Mouse (Mus musculus) retina, embryonic 14.5 days (tissue): ENCODE results near the gene Grsf1.

Experiments used
- DNase-seq: peaks from one replicate; pipeline ENCODE4 v3.0.0-alpha.2; 2015; ENCODE audit warnings: low spot score

Gene Grsf1

DNA sequence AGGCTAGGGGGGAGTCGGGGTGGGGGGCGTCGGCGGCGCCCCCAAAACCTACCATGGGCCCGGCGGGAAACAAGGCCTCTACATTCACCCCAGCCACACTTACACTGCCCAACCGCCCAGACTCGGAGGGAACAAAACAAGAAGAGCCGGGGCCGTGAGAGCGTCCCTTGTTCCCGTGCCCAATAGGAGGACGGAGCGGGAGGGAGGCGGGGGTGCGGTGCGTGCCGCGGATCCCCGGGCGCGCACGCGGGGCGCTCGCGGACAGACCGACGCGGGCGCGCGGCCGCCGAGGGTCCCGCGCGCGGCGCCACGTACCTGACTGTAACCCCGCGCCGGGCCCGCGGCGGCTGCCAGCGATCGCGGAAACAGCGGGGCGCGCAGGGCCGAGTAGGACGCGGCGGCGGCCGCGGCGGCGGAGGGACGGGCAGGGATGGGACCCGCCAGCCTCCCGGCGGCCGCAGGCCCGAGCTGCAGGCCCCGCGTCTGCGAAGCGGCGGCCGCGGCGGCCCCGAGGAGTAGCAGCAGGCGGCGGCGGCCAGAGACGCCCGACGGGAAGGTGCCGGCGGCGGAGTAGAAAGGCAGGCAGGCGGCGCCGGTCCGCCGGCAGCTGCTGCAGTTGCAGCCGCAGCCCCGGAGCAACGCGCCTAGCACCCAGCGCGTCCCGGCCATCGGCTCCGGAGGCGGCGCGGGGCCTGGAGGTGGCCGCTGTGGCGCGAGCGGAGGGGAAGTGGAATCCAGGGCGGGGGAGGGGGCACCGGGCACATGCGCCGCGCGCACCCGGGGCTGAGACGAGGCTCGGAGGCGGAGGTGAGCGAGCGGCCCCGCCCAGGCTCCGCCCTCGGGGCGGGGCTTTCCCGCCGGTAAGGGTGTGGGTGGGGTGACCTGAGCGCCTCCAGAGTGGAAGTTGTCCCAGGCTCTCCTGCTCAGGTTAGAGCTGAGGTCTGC is at the start of gene Grsf1:
TSS of gene Grsf1 (minus strand) at position 729 of the 945 bp plus-strand sequence.
- DNase-seq, result peak; percentile 90

GRCm38 (mm10) chr5:88724030-88724429 is 48.1 kb upstream of the Grsf1 start:
- DNase-seq, result no peak

DNA sequence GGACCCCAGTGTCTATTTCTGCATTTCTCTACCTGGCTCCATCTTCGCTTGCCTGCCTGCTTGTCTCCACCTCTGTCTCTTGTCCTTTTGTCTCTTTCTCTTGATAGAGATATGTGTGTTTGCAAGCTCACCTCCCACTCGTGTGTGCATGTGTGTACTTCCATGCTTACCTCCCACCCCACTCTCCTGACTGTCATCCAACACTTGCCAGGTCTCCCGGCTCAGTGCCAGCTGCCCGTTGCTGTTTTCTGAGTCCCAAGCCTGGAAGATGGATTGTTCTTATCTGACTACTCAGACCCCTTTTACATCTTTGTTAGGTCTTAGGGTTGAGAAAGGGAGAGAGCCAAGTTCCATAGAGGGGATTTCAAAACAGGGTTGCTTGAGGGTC is 46.2 kb upstream of the Grsf1 start:
- no peak for DNase-seq

GRCm38 (mm10) chr5:88721565-88722212 is 45.7 kb upstream of the Grsf1 start:
- peak; percentile 39 for DNase-seq

DNA sequence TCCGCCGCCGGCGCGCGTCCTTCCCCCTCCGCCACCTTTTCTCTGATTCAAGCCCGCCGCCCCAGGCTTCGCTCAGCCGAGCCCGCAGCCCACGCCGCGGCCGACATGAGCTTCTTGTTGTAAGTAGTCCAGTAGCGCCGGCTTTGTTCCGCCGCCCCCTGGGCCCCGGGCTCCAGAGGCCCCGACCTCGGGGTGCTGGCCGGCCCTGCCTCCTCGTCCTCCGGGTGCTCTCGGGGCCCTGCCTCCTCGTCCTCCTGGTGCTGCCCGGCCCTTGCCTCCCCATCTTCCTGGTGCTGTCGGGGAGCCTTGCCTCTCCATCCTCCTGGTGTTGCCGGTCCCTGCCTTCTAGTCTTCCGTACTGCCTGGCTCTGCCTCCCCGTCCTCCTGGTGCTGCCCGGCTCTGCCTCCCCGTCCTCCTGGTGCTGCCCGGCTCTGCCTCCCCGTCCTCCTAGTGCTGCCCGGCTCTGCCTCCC is 45.1 kb upstream of the Grsf1 start:
- no peak for DNase-seq

- DNase-seq, result peak; percentile 96
Observed at GRCm38 (mm10) chr5:88720116-88721002, 44.4 kb upstream of the Grsf1 start, which contains the start of gene Mob1b. Gene Mob1b, plus strand, starts transcription at chr5:88720855.

DNA sequence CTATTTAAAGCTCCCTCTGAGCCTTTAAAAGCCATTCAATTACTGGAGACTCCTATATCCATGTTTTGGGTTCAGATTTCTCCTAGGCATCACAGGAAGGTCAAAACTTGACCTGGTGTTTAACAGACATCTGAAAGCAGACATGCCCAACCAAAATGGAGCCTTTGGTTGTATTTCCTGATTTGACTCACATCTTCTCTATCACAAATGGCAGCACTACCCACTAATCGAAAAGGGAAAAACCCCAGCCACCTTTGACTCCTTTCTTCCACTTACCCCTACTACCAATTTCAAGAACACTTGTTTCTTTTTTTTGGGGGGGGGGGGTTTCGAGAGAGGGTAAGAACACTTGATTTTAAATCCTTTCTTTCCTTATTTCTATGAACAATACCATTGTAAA is 41.0 kb upstream of the Grsf1 start:
- DNase-seq, result no peak

- no peak for DNase-seq
Observed at GRCm38 (mm10) chr5:88712328-88712727, 36.4 kb upstream of the Grsf1 start.

DNA sequence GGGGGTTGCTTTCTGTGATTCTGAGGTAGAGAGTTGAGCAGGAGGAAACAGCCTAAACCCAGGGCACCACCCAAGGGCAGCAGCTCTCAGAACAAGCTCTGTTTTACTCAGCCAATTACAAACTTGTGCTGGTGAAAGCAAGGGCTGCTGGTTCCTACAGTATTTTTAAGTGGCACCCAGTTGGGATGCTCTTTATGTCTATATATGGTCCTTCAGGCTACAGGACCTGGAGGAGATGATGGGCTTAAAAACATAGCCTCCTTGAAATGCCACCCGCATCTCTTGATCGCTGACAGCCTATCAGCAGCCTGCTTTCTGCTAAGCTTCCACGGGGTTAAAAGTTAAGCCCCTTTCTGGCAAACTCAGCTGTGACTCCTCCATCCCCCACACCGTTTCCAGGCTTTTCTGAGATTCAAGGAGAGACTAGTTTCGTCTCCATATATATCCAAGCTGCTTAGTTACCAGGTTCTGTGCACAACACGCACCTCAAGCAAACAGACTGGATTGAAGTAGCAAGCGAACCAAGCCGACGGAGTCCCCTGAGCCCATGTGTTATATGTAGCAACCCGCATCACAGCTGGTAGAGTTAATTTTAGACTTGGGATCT is 35.8 kb upstream of the Grsf1 start:
- no peak for DNase-seq

- no peak for DNase-seq
Observed at GRCm38 (mm10) chr5:88711128-88711527, 35.2 kb upstream of the Grsf1 start.

DNA sequence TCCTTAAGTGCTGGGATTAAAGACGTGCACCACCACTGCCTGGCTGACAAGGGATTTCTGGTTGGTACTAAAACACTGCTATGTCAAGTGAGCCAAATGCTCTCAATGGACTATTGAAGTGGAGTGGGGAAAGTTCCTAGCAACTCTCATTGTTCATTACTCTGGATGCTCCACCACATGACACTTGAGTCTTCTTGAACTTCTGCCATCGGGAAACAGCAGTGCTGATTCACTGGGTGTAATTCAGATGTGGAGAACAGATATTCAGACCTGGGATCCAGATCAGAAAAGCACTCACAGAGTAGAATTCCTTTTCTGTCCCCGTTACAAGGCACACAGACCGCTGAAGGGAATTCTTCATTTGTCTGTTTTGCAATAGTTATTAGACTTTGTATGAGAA is 27.6 kb upstream of the Grsf1 start:
- no peak for DNase-seq

GRCm38 (mm10) chr5:88702041-88702440 is 26.1 kb upstream of the Grsf1 start:
- DNase-seq, result no peak

DNA sequence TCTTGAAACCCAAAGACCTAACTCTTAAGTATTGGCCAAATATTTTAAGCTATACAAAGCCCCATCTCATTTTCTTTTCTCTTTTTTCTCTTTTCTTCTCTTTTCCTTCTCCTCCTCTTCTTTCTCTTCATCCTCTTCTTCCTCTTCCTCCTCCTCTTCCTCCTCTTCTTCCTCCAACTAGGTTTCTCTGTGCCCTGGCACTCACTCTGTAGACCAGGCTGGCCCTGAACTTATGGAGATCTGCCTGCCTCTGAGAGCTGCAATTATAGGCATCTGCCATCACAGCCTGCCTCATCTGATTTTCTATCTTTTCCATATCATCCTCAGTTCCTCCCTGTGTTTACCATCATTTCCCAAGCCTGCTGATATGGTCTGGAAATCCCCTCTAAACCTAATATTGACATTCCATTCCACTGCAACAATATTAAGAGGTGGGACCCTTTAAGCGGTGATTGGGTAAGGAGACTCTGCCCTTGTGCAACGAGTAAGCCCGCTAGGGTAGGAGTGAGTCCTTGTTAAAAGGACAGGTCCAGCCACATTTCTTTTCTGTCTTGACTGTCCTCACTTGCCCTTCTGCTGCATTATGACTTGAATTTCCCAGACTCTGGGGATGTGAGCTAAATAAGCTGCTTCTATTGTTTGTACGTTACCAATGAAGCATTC is 23.4 kb upstream of the Grsf1 start:
- no peak for DNase-seq

- DNase-seq, result no peak
Observed at GRCm38 (mm10) chr5:88697291-88697690, 21.3 kb upstream of the Grsf1 start.

- DNase-seq, result no peak
Observed at GRCm38 (mm10) chr5:88693057-88693456, 17.1 kb upstream of the Grsf1 start.

GRCm38 (mm10) chr5:88692586-88692985 is 16.6 kb upstream of the Grsf1 start:
- DNase-seq, result no peak

DNA sequence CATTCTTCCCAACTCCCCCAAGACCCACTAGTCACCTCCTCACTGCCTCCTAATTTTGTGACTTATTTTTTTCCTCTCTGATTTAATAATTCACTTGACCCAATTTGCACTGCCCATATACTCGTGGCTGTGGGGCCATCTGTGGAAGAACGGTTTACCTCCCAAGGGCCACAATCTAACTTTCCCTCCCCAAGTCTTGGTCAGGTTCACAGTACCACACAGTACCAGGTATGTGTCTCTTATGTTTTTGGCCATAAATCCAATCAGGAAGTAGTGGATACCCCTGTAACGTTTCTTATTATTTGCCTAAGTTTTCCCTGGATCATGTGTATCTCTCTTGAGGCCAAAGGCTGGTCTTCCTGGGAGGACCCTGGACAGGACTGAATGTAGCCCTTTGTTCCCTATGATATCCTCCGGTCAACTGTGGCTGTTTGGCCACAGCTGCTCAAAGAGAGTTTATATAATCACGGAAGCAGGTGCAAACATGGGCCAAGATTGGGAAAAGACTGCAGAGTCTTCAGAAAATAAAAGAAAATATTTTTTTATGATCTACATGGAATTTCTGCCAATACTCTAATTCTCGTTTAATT is 15.6 kb upstream of the Grsf1 start:
- DNase-seq, result no peak

DNA sequence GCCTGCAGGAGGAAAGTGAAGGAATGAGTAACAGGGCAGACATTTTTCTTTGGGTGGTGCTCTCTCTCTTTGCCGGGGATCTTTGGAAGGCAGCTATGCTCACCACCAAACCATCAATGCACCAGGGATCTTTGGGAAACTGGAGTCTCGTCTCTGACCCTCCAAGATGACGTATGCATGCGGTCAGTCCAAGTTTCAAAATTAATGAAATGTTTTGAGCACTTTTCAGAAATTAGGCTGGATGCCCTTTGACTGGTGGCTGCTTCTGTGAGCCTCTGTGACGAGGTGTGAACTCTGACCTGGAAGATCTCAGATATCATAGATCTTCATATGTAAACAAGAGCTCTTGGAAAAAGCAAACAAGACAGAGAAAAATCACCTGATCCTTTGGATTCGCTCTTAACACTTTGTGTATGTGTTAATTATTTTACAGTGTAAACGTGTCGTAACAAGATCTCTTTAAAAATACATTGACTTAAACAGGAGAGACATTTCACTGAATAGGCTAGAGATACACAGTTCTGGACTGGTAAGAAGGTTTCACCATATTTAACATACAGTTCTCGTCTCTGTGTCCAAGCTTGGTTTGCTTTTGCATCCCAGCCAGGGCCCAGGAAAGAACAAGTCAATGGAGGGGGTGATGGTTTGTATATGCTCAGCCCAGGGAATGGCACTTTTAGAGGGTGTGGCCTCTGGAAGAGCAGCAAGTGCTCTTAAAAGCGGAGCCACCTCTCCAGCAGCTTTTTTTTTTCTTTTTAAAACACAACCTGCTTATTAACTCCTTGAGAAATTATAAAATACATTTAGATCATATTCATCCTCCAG is 14.9 kb upstream of the Grsf1 start:
- no peak for DNase-seq

- peak; percentile 77 for DNase-seq
Observed at GRCm38 (mm10) chr5:88689279-88689938, 13.4 kb upstream of the Grsf1 start.
